Mouse (Mus musculus) G1E (cell line): ENCODE data around the gene Mrgpra2a.
"Not testable (repeated sequence)": the region's sequence is repeated elsewhere in the genome, so short reads cannot be mapped to it uniquely, and the experiment has no call there.

Source experiments
- CTCF ChIP-seq: IDR thresholded peaks from 2 replicates; pipeline ENCODE4 v1.5.1; 2012; ENCODE audit warnings: low read depth, low read length, inconsistent platforms, mixed read lengths
- GATA1 ChIP-seq: IDR thresholded peaks from 2 replicates; pipeline ENCODE4 v1.6.1; 2012; ENCODE audit warnings: borderline replicate concordance, low read length, inconsistent platforms, mixed read lengths
- POLR2AphosphoS5 ChIP-seq: IDR thresholded peaks from 2 replicates; pipeline ENCODE4 v1.6.1; 2012; ENCODE audit warnings: low read depth, low read length, inconsistent platforms; ENCODE audit not compliant: insufficient replicate concordance
- TAL1 ChIP-seq: conservative IDR thresholded peaks from 2 replicates; pipeline ENCODE4 v1.6.1; 2012; ENCODE audit warnings: low read depth, low read length, inconsistent platforms, mixed read lengths

DNA sequence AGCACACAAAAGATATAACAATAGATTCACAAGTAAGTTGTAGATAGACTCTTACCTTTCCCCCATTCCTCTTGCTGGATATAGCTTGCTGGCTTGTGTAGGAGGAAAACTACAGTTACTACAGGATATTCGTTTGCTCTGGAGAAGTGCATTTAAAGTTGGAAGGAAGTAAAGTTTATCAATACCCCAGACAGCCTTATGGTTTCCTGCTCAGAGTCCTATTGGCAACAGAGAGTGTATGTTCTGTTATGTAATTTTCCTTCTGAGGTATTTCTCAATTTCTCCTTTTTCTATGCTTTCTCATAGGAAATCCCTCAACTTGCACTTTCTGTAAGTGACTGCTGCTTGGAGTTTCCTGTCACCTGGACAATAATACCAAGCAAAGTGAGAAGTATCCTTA lies at the start of gene Mrgpra2a:
- not testable (repeated sequence) for TF ChIP-seq CTCF, GATA1, TAL1, POLR2AphosphoS5
